Mouse (Mus musculus) skeletal muscle tissue, adult 2 months (tissue): ENCODE results near the gene Dnttip2.
"Not testable (repeated sequence)": the region's sequence is repeated elsewhere in the genome, so short reads cannot be mapped to it uniquely, and the experiment has no call there.

Experiments used
- DNase-seq: peaks from one replicate; pipeline ENCODE4 v3.0.0-alpha.2; 2012; ENCODE audit warnings: low read depth, low spot score

The Dnttip2 gene

DNA sequence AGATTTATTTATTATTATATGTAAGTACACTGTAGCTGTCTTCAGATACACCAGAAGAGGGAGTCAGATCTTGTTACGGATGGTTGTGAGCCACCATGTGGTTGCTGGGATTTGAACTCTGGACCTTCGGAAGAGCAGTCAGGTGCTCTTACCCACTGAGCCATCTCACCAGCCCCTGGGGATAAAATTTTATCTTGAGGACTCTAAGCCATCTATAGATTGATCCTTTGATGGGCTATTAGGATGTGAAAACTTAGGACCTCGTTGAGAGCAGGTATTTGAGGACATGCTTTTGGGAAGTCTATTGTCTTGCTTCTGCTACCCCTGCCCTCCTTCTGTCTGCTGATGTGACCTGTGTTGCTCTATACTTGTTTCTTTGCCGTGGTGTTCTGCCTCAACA is 15.2 kb downstream of the Dnttip2 start:
- DNase-seq, result not testable (repeated sequence)

DNA sequence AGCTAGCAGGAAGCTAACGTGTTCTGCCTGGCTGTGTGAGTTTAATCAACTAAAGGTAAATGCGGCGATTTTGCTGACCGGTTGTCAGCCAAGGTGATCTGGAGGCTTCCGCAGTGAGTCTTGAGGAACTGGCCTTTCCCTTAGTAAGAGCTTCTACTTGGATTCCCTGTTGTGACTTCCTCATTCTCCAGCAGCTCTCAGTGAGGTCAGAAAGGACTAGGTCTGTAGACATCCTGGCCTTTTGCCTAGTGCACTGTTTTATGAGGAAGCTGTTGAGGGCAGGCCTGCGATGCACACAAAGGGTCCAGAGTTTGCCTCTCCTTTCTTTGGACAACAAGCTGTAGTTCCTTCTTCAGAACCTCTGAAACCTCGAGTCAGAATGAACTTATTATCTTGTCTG is 16.5 kb downstream of the Dnttip2 start:
- peak; percentile 57 for DNase-seq

DNA sequence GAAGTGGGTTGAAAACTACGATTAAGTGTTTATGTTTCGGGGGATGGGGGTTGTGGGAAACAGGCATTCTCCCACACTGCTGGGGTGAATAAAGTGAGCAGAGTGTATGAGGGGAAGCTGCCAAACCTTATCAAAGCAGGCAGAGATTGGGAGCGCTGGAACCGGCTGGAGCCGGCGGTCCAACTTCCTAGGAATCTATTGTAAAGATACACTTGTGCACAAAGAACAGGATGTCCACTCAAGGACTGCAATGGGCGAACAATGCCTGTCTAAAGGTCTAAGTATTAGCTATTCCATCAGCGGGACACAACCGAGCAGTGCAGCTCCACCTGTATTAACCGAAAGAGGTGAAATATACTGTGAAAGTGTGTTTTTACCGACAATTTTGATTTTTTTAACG is 17.6 kb downstream of the Dnttip2 start:
- DNase-seq, result no peak

DNA sequence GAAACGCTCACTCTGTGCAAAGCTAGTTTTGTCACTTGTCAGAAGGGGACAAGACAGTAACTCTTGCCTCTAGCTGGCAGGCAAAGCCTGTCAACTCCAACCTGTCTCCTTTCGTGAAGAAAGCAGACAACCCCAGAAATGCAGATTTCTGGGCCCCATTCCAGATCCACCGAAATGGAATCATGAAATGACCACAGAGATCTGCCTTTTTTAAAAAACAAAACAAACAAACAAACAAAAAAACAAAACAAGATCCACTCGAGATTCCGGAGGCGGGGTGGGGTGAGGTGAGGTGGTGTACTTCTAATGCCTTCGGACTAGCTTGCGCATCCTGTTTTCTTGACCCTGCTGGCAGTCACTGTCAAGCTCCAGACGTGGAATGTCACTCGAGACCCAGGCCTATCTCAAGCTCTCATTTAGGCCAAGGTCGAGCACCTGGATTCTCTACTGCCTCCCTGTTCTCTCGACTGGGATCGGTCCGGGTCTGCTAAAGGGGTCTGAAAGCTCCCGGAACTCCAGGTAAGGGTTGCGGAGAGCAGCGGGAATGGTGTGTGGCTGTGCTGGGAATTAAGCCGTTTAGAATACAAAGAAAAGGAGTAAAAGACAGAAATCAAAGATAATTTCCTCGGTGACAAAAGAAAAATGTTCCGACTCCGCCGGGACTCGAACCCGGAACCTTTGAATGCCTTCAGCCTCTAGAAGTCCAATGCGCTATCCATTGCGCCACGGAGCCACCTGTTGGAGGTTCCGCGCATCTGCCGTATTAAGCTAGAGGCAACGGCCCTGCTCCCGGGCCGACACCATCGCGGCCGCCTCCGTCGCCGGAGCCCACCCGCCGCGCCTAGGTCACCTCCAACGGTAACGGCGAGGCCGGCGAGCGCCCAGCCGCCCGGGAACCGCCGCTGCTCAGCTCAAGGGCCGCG is 18.4 kb downstream of the Dnttip2 start:
- peak; percentile 91 for DNase-seq

DNA sequence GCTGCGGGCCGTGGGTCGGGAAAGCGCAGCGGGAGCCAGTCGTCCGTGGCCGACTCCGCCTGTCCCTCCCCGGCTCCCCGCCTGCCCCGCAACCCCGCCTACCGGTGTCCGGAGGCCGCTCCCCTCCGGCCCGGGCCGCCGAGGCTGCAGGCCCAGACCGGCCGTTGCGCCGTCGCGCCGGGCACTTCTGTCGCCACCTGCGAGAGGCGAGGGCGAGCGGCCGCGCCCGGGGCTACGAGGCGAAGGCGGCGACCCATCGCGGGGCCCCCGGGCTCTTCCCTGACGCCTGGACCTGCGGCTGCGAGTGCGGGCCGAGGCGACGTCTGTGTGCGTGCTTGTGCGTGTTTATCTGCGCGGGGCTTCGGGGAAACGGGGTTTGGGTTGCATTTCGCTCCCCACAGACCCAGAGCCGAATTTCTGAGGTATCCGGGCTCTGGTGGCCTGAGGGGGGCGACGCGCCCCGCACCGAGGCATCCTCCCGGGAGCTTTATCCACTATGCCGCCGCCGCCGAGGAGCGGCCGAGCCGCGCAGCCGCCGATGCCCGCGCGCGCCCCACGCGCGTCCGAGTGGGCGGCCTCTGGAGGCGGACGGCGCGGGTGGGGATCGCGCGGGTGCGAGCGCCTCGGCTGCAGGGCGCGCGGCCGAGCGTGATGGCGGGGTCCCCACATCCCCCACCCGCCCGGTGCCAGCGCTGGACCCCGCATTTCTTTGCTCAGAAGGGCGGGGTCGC is 19.2 kb downstream of the Dnttip2 start:
- peak; percentile 82 for DNase-seq

DNA sequence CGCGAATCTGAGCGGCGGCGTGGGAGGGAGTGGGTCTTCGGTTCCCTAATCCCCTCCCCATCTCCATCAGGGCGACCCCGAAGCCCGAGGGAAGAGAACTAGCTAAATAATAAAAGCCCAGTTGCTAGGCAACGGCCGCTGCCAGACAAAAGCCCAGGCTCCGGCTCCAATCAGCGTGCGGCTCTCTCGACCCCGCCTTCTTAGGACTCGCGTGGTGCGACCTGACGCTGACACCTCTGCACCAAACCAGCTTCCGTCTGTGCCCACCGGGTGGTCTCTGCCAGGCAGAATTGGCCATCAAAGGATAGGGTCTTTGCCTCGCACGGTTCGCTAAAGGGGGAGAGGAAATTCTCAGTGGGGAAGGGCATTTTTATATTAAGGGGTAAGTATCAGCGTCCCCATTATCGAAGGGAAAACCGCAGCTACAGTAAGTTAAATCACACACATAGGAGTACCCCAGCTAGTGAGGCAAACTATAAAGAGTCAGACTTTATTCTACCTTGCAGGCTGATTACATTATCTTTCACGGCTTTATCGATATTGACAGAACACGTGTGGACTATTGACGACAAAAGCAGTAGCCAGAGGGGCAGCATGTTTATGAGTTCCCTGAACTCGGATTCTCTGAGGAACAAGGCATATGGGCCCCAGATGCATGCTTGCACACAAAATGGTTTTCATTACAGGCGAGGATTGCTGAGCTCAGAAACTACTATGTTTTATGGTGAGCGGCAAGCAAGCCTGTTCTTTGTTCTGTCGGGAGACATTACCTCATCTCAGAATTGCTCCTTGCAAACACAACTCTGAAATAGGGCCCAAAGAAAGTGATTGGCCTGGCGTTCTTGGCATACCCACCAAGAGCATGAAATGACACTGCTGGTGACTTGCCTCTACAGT is 20.0 kb downstream of the Dnttip2 start, which contains the start of gene Bcar3:
Gene Bcar3, plus strand, starts transcription at position 183 of the 897 bp plus-strand sequence.
- peak; percentile 87 for DNase-seq

DNA sequence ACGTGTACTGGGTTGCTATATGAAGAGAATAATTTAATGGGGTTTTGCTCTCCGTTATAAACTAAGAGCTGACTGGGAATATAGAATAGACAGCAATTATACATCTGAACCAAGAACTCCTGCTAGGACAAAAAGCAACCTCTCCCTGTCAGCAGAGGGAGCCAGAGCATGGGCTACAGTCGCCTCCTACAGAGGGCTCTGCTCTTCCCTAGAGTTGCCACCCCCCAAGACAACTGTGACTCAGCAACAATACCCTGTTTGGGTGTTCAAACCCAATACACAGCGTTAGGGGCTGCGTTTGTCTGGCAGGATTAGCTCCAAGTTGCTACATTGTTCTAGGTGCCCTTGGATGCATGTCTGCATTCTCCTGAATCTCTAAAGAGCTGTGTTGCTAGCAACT is 21.3 kb downstream of the Dnttip2 start:
- DNase-seq, result peak; percentile 54

DNA sequence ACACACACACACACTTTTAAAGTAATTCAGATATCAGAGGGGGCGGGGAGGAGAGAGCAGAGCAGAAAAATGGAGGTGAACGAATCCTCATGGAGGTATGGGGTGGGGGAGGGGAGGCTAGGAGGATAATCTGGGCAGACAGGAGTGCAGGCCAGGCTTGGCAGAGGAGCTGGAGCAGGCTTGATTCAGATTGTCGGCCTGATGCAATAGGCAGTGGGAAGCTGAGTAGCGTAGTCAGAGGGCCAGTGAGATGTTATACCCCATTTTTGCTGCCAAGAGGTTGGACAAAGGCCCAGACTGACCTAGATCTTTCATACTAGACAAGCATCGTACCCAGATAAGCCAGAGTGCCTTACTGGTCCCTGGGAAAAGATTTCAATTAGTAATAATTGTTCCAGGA is 22.8 kb downstream of the Dnttip2 start:
- peak; percentile 53 for DNase-seq

DNA sequence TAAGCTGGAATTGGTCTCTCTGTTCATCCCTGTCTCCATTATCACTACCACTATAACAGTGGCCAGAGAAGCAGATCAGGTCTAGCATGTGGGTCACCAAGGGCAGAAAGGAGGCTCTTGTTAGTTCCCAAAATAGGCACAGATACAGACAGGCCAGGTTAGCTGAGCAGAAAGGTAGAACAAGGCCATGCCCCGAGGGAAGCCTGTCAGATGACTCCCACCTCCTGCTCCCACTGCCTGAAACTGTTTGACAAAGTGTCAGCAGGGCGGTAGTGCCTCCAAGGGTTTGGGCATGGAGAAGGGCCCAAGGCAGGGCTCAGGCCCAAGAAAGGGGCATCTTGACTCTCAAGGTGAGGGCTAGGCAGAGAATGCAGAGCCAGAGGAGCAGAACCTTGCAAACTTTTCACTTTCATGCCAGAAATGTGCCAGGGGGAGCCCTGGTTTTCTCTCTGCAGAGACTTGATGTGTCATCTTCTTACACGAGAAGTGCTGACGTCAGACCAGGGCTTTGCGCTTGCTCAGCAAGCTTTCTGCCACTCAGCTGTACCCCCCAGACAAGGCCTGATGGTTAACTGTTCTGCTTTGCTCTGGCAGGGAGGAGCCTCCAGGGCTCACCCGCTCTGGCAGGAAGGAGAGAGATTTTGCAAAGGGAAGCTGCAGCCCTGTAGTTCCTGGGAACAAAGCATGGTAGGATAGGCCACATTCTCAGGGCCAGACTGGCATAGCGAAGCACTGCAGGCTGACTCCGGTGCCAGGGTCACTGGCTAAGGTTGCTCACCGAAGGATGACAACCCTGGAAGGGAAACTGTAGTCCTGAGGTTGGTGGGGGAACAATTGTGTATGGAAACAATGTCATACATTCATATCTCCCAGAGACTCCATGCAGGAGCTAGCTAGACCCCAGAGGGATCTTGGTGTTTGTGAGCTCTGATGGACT is 27.1 kb downstream of the Dnttip2 start:
- DNase-seq, result peak; percentile 35

DNA sequence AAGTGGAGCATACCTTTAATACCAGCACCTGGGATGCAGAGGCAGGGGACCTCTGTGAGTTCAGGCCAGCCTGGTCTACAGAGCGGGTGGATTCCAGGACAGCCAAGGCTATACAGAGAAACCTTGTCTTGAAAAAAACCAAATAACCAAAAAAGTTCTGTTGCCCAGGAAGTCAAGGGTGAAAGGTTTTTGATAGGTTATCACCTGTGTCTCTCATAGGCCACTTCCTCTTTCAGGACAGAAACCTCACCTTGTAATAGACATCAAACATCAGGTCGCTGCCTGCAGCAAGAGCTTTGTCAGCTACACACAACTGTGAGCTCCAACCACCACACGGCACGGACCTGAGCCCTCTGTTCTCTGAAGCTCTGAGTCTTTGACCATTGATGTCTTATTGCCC is 30.4 kb downstream of the Dnttip2 start:
- DNase-seq, result no peak

DNA sequence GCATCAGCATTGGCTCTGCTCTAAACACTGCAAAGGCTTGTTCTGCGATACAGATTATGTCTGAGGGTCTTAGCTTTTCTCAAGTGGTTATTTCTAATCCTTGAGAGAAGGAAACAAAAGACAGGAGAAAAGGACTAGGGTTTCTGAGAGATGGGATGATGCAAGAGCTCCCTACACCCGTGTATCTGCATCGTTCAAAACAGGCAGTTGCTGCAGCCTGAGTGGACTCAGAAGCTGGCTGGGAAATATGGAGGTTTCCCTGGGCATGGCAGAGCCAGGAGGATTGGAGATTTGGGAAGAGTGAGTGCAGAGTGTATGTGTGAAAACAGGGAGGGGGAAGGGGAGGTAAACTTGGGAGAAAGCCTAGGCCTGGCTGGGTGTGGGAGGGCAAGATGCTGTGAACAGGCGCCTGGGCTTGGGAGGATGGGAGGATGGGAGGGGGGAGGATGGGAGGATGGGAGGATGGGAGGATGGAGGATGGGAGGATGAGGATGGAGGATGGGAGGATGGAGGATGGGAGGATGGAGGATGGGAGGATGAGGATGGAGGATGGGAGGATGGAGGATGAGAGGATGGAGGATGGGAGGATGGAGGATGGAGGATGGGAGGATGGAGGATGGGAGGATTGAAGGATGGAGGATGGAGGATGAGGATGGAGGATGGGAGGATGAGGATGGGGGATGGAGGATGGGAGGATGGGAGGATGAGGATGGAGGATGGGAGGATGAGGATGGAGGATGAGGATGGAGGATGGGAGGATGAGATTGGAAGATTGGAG is 33.9 kb downstream of the Dnttip2 start:
- DNase-seq, result no peak

DNA sequence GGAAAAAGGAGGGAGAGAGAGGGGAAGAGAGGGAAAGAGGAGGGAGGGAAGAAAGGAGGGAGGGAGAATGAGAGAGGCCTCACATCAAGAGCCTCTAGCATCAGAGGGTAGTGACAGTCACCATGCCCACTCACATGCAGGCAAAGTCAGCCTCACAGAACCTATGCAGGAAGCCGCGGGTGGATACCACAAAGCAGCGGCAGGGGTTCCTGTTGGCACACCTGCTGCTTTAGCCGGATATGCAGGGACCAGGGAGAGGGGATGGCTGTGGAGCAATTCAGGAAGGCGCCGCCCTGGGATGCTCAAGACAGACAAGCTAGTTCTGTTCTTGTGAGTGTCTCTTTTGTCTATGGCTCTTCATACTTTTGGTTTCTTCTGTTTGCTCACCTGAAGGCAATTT is 34.8 kb downstream of the Dnttip2 start:
- DNase-seq, result no peak

DNA sequence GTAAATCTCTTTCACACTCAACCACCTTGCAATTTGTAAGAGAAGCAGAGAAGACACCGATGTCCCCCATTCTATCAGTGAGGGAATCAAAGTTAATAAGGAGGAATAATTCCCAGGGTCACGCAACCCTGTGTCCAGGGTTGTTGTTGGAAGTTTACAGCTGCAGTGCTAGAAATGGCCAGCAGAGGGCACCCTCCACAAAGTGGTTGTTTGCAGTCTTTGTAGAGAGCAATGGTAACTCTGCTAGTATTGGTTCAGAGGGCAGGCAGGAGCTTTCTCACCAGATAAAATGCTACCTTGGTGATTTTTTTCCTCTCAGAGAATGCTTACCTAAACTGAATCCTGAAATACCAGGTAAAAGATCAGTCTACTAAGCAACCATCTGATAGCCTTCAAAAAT is 37.9 kb downstream of the Dnttip2 start:
- peak; percentile 53 for DNase-seq

DNA sequence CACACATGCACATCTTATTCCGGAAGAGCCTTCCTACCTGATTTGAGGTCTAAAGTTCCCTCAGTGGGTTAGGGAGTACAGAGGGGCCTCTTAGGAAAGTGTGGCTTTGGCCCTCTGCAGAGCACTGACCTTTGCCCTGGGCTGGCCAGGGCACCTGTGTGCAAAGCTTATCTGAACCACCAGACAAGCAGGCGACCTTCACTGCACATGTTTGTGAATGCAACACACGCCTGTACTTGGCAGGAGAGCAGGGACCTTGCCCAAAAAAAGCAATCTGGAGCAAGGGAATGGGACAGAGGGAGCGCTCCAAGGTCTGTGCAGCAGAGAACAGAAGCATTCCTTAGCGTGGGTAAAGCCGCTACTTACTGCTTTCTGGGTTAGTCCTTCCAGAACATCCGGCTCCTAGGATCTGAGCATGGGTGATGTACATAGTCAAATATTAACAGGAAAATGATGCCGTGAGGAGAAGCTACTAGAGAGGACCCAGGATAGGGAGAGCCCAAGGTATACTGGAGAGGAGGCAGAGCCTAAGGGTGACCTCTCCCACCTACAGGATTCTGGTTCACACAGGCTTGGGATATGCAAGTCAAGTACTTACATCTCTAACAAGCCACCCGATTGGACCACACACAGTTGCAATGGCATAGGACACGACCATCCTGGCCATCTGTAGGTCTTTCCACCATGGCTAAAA is 38.9 kb downstream of the Dnttip2 start:
- DNase-seq, result no peak

DNA sequence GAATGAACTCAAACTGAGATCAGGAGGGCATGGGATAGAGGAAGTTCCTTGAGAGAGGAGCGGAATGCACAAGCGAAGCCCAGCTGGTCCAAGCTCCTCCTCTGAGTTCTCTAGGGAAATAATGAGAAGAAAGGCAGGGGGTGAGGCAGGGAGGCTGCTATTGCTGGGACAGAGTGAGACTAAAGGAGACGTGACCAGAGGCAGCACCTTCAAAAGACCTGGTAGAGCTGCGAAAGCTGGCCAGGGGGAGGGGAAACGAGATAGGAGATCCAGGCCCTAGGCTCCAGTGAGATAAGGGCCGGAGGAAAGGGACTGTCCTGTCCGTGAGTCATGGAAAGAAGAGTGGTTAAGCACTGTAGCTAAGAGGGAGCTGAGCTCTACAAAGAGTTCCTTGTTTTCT is 39.7 kb downstream of the Dnttip2 start:
- DNase-seq, result no peak

DNA sequence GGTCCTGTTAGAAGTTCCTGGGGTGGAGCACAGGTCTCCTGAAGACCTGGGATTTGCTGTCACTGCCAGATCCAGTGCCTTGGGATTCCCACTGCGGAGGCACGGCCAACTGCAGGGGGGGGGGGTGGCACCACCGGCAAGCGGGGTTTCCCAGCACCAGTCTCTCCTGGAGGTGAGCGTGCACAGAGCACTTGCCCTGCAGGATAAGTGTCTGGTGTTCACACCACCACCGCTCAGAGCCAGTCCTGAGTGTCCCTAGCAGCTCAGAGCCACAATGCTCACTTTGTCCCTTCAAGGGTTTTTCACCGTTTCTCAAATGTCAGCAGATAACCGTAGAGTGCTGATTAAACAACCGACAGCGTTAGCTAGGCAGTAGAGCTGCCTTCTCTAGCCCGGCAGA is 42.4 kb downstream of the Dnttip2 start:
- DNase-seq, result no peak

DNA sequence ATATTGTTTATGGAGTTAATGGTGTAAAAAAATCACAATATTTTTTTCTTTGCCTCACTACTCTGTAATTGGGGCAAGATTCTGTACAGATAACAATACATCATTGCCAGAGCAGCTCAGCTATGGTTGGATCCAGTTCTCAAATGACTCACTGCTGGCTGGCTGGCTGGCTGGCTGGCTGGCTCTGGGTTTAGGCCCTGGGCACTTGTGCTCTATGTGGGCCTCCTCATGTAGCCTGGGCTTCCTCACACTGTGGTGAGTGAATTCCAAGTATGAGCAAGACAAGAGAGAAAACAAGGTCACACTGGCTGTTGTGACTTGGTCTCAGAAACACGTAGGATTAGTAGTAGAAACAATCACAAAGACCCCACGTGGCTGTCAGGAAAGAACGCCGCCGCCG is 43.2 kb downstream of the Dnttip2 start:
- DNase-seq, result no peak

DNA sequence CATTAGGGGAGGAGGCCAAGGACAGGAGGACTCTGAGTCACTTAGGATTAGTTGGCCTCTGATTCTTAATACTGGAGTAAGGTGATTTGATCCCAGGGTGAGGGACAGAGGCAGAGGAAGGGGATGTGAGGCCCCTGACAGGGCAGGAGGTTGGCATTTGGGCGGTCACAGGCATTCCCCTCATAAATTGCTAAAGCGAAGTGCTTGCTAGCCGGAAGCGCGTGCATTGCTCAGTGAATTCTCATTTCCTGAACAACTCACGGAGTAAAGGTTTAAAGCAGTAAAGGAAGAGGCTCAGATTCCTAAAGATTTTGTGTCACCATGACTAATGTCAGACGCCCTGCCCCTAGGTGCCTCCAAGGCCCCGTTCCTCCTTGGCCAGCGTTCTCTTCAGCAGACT is 48.0 kb downstream of the Dnttip2 start:
- no peak for DNase-seq

DNA sequence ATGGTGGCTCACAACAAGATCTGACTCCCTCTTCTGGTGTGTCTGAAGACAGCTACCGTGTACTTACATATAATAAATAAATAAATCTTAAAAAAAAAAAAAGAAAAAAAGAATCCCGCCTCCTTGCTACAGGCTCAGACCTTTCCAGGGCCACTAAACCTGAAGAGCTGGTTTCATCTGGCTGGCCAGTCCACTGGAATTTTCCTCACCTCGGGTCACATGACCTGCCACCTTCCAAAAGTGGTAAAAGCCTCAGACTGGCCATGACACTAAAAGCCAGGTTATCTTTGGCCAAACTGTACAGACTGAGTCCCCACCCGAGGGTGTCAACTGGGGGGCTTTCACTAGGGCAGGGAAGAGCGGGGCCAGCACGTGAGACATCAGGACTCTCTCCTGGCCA is 49.7 kb downstream of the Dnttip2 start:
- DNase-seq, result no peak
